Mouse (Mus musculus): ENCODE measurements at regions not wholly inside any gene's neighbourhood (a gene's known extent, or its start where the extent isn't known, plus 50 kb on each side); places are given as distances from the start of the nearest gene placed in this dataset.
"Not testable (repeated sequence)": the region's sequence is repeated elsewhere in the genome, so short reads cannot be mapped to it uniquely, and the experiment has no call there.

- ATAC-seq (ENCODE audit: low FRiP score) (no peak), DNase-seq (ENCODE audit: low spot score, missing footprints) (no peak)
- 59% methylated on average over 4 of the region's 4 CpGs for WGBS
Measured at GRCm38 (mm10) chr13:52250371-52250770, 280.7 kb downstream of the Diras2 start.

GRCm38 (mm10) chr13:52252303-52252702, 278.8 kb downstream of the Diras2 start:
- no peak overlapping the region for H3K27ac ChIP-seq (ENCODE audit: low read depth, low read length)
- DNase-seq (ENCODE audit: low spot score, missing footprints) (no peak), ATAC-seq (ENCODE audit: low FRiP score) (no peak)
- H3K27me3 ChIP-seq (ENCODE audit: control insufficient read depth, insufficient read depth, low read length) = no peaks in the 10 kb centered on the region
- no peak overlapping the region for H3K4me3 ChIP-seq (ENCODE audit: low read depth, low read length)
- H3K9ac ChIP-seq (ENCODE audit: low read length) = no peak overlapping the region
- 56% methylated on average over 4 of the region's 4 CpGs for WGBS
- no peaks in the 10 kb centered on the region for H3K9me3 ChIP-seq (ENCODE audit: control insufficient read depth, low read length)
- H3K4me1 ChIP-seq (ENCODE audit: control insufficient read depth, insufficient read depth, low read length) = no peaks in the 10 kb centered on the region
- H3K36me3 ChIP-seq (ENCODE audit: control insufficient read depth, insufficient read depth, low read length) = no peaks in the 10 kb centered on the region
- H3K4me2 ChIP-seq = no peak overlapping the region

More at GRCm38 (mm10) chr13:52250371-52250770, 280.7 kb downstream of the Diras2 start:
- Histone ChIP-seq H3K4me1 (ENCODE audit: control insufficient read depth, insufficient read depth, low read length) (no peaks in the 10 kb centered on the region), H3K9me3 (ENCODE audit: control insufficient read depth, low read length) (no peaks in the 10 kb centered on the region), H3K9ac (ENCODE audit: low read length) (no peak overlapping the region), H3K4me2 (no peak overlapping the region), H3K4me3 (ENCODE audit: low read depth, low read length) (no peak overlapping the region), H3K36me3 (ENCODE audit: control insufficient read depth, insufficient read depth, low read length) (no peaks in the 10 kb centered on the region), H3K27ac (ENCODE audit: low read depth, low read length) (no peak overlapping the region), H3K27me3 (ENCODE audit: control insufficient read depth, insufficient read depth, low read length) (no peaks in the 10 kb centered on the region)

DNA sequence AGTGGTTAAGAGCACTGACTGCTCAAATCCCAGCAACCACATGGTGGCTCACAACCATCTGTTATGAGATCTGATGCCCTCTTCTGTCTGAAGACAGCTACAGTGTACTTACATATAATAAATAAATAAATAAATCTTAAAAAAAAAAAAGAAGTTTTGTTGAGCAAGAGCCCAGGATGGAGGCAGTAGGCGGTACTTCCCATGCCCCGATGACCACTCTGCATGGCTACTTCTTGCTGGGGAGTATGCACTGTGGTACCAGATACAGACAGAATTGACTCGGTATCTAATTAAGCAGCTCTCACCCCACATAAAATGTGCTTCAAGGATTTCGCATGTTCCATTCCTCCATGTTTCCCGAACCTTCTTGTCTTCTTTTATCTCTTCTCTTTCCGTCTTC, 278.4 kb downstream of the Diras2 start:
- not testable (repeated sequence) for H3K4me2 ChIP-seq; DNase-seq (ENCODE audit: low spot score, missing footprints); H3K9me3 ChIP-seq (ENCODE audit: control insufficient read depth, low read length); ATAC-seq (ENCODE audit: low FRiP score); H3K27me3 ChIP-seq (ENCODE audit: control insufficient read depth, insufficient read depth, low read length); H3K4me1 ChIP-seq (ENCODE audit: control insufficient read depth, insufficient read depth, low read length); H3K4me3 ChIP-seq (ENCODE audit: low read depth, low read length); H3K36me3 ChIP-seq (ENCODE audit: control insufficient read depth, insufficient read depth, low read length); H3K9ac ChIP-seq (ENCODE audit: low read length); H3K27ac ChIP-seq (ENCODE audit: low read depth, low read length)
- 40% methylated on average over 6 of the region's 6 CpGs for WGBS

GRCm38 (mm10) chr13:52253138-52253537, 277.9 kb downstream of the Diras2 start:
- ATAC-seq (ENCODE audit: low FRiP score) (no peak), DNase-seq (ENCODE audit: low spot score, missing footprints) (peak; percentile 92)
- no peak overlapping the region for H3K9ac ChIP-seq (ENCODE audit: low read length)
- no peak overlapping the region for H3K27ac ChIP-seq (ENCODE audit: low read depth, low read length)
- no peaks in the 10 kb centered on the region for H3K4me1 ChIP-seq (ENCODE audit: control insufficient read depth, insufficient read depth, low read length)
- no peaks in the 10 kb centered on the region for H3K27me3 ChIP-seq (ENCODE audit: control insufficient read depth, insufficient read depth, low read length)
- no peak overlapping the region for H3K4me3 ChIP-seq (ENCODE audit: low read depth, low read length)
- H3K4me2 ChIP-seq = no peak overlapping the region
- 33% methylated on average over 8 of the region's 8 CpGs for WGBS
- no peaks in the 10 kb centered on the region for H3K9me3 ChIP-seq (ENCODE audit: control insufficient read depth, low read length)
- H3K36me3 ChIP-seq (ENCODE audit: control insufficient read depth, insufficient read depth, low read length) = no peaks in the 10 kb centered on the region

GRCm38 (mm10) chr13:52254185-52254584, 276.9 kb downstream of the Diras2 start:
- ATAC-seq (ENCODE audit: low FRiP score) (no peak), DNase-seq (ENCODE audit: low spot score, missing footprints) (peak; percentile 95)
- H3K4me1 ChIP-seq (ENCODE audit: control insufficient read depth, insufficient read depth, low read length) = no peaks in the 10 kb centered on the region
- no peaks in the 10 kb centered on the region for H3K36me3 ChIP-seq (ENCODE audit: control insufficient read depth, insufficient read depth, low read length)
- no peak overlapping the region for H3K9ac ChIP-seq (ENCODE audit: low read length)
- no peaks in the 10 kb centered on the region for H3K9me3 ChIP-seq (ENCODE audit: control insufficient read depth, low read length)
- no peak overlapping the region for H3K4me2 ChIP-seq
- no peak overlapping the region for H3K27ac ChIP-seq (ENCODE audit: low read depth, low read length)
- no peak overlapping the region for H3K4me3 ChIP-seq (ENCODE audit: low read depth, low read length)
- no peaks in the 10 kb centered on the region for H3K27me3 ChIP-seq (ENCODE audit: control insufficient read depth, insufficient read depth, low read length)
- 17% methylated on average over 9 of the region's 9 CpGs for WGBS

- no peak overlapping the region for H3K4me3 ChIP-seq (ENCODE audit: low read depth, low read length)
- DNase-seq (ENCODE audit: low spot score, missing footprints) = peak; percentile 85
- no peak overlapping the region for H3K4me2 ChIP-seq
- H3K9me3 ChIP-seq (ENCODE audit: control insufficient read depth, low read length) = no peaks in the 10 kb centered on the region
- H3K4me1 ChIP-seq (ENCODE audit: control insufficient read depth, insufficient read depth, low read length) = no peaks in the 10 kb centered on the region
- 74% methylated on average over 5 of the region's 5 CpGs for WGBS
- no peak overlapping the region for H3K9ac ChIP-seq (ENCODE audit: low read length)
- ATAC-seq (ENCODE audit: low FRiP score) = no peak
- no peak overlapping the region for H3K27ac ChIP-seq (ENCODE audit: low read depth, low read length)
- no peaks in the 10 kb centered on the region for H3K27me3 ChIP-seq (ENCODE audit: control insufficient read depth, insufficient read depth, low read length)
- H3K36me3 ChIP-seq (ENCODE audit: control insufficient read depth, insufficient read depth, low read length) = no peaks in the 10 kb centered on the region
Measured at GRCm38 (mm10) chr13:52255697-52256096, 275.4 kb downstream of the Diras2 start.

- ATAC-seq (ENCODE audit: low FRiP score) (no peak), DNase-seq (ENCODE audit: low spot score, missing footprints) (no peak)
- Histone ChIP-seq H3K9me3 (ENCODE audit: control insufficient read depth, low read length) (no peaks in the 10 kb centered on the region), H3K36me3 (ENCODE audit: control insufficient read depth, insufficient read depth, low read length) (no peaks in the 10 kb centered on the region), H3K9ac (ENCODE audit: low read length) (no peak overlapping the region), H3K4me3 (ENCODE audit: low read depth, low read length) (no peak overlapping the region), H3K4me1 (ENCODE audit: control insufficient read depth, insufficient read depth, low read length) (no peaks in the 10 kb centered on the region), H3K27ac (ENCODE audit: low read depth, low read length) (no peak overlapping the region), H3K4me2 (no peak overlapping the region), H3K27me3 (ENCODE audit: control insufficient read depth, insufficient read depth, low read length) (no peaks in the 10 kb centered on the region)
- WGBS = 87% methylated on average over 8 of the region's 8 CpGs
Measured at GRCm38 (mm10) chr13:52258373-52258772, 272.7 kb downstream of the Diras2 start.

GRCm38 (mm10) chr13:52262949-52263550, 268.0 kb downstream of the Diras2 start:
- no peaks in the 10 kb centered on the region for H3K9me3 ChIP-seq (ENCODE audit: control insufficient read depth, low read length)
- H3K4me1 ChIP-seq (ENCODE audit: control insufficient read depth, insufficient read depth, low read length) = no peaks in the 10 kb centered on the region
- DNase-seq (ENCODE audit: low spot score, missing footprints) = no peak
- no peak for ATAC-seq (ENCODE audit: low FRiP score)
- no peak overlapping the region for H3K27ac ChIP-seq (ENCODE audit: low read depth, low read length)
- H3K9ac ChIP-seq (ENCODE audit: low read length) = no peak overlapping the region
- no peak overlapping the region for H3K4me3 ChIP-seq (ENCODE audit: low read depth, low read length)
- H3K36me3 ChIP-seq (ENCODE audit: control insufficient read depth, insufficient read depth, low read length) = no peaks in the 10 kb centered on the region
- WGBS = 92% methylated on average over 14 of the region's 14 CpGs
- no peak overlapping the region for H3K4me2 ChIP-seq
- H3K27me3 ChIP-seq (ENCODE audit: control insufficient read depth, insufficient read depth, low read length) = no peaks in the 10 kb centered on the region

GRCm38 (mm10) chr13:52268279-52268678, 262.8 kb downstream of the Diras2 start:
- DNase-seq (ENCODE audit: low spot score, missing footprints) (no peak), ATAC-seq (ENCODE audit: low FRiP score) (no peak)
- no peaks in the 10 kb centered on the region for H3K27me3 ChIP-seq (ENCODE audit: control insufficient read depth, insufficient read depth, low read length)
- no peaks in the 10 kb centered on the region for H3K4me1 ChIP-seq (ENCODE audit: control insufficient read depth, insufficient read depth, low read length)
- H3K27ac ChIP-seq (ENCODE audit: low read depth, low read length) = no peak overlapping the region
- no peaks in the 10 kb centered on the region for H3K9me3 ChIP-seq (ENCODE audit: control insufficient read depth, low read length)
- H3K36me3 ChIP-seq (ENCODE audit: control insufficient read depth, insufficient read depth, low read length) = no peaks in the 10 kb centered on the region
- no peak overlapping the region for H3K9ac ChIP-seq (ENCODE audit: low read length)
- WGBS = 86% methylated on average over 6 of the region's 6 CpGs
- no peak overlapping the region for H3K4me3 ChIP-seq (ENCODE audit: low read depth, low read length)
- no peak overlapping the region for H3K4me2 ChIP-seq

Data from midbrain, embryonic 11.5 days (tissue).